Mouse (Mus musculus) testis, adult 2 months (tissue): Measurements from ENCODE around the gene Rasa3.

Source experiments
- CTCF ChIP-seq: fragments of 200-500 bp; IDR thresholded peaks from 2 replicates; pipeline ENCODE4 v1.5.1; 2012; ENCODE audit warnings: low read depth, mild to moderate bottlenecking, inconsistent platforms, low read length, moderate library complexity; ENCODE audit not compliant: control insufficient read depth, insufficient read depth, insufficient replicate concordance
- POLR2A ChIP-seq: fragments of 200-500 bp; IDR thresholded peaks from 2 replicates; pipeline ENCODE4 v1.6.1; 2012; ENCODE audit warnings: low read depth, mild to moderate bottlenecking, inconsistent platforms, low read length, moderate library complexity; ENCODE audit not compliant: control insufficient read depth

GRCm38 (mm10) chr8:13608946-13609345, 68.5 kb downstream of the Rasa3 start:
- no peak for TF ChIP-seq CTCF
- TF ChIP-seq POLR2A, result no peak
